Mouse (Mus musculus) cerebellum, adult 2 months (tissue): ENCODE results near the gene Cpa2.

Experiments
- CTCF ChIP-seq: fragments of 200-500 bp; IDR thresholded peaks from 2 replicates; pipeline ENCODE4 v1.5.1; 2011; ENCODE audit warnings: low read depth, mild to moderate bottlenecking, control low read depth, low read length, moderate library complexity, borderline replicate concordance; ENCODE audit not compliant: insufficient read depth
- POLR2A ChIP-seq: fragments of 200-500 bp; IDR thresholded peaks from 2 replicates; pipeline ENCODE4 v1.6.1; 2011; ENCODE audit warnings: low read length, control low read depth, borderline replicate concordance; ENCODE audit not compliant: insufficient read depth

DNA sequence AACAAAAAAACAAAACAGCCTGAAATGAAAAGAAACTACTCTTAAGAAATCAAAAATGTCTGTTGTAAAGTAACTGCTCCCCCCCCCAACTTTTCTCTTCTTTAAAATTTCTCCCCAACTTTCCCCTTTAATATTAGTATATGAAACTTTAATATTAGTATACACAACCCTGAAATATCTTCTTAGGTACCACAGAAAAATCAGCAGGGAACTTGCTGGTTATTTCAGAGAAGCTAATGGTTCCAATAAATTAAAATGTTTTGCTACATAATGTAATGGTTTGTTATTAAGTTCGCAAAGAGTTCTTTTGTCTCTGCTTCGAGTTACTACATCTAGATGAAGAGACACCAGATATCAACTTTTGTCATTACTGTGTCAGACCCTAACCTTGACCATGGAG lies 32.6 kb upstream of the Cpa2 start:
- TF ChIP-seq POLR2A (no peak), CTCF (no peak)
